Mouse (Mus musculus) small intestine, adult 2 months (tissue): ENCODE measurements around the gene Nfe2l1. TPM values are rescaled to one million over a fixed set of nuclear protein-coding genes. Genes with fewer than 3 reads are reported as not detected.
"Not testable (repeated sequence)": the region's sequence is repeated elsewhere in the genome, so short reads cannot be mapped to it uniquely, and the experiment has no call there.

ENCODE experiments used
- H3K27ac ChIP-seq: fragments of 200-500 bp; 2 replicates; pipeline ENCODE4 v1.5.1; 2012; ENCODE audit warnings: low read depth, low read length, control low read depth, inconsistent platforms; ENCODE audit not compliant: insufficient read depth
- H3K27me3 ChIP-seq: fragments of 200-500 bp; 2 replicates; pipeline ENCODE4 v1.6.1; 2012; ENCODE audit warnings: mild to moderate bottlenecking, moderate library complexity, low read length, inconsistent platforms; ENCODE audit not compliant: control insufficient read depth, insufficient read depth
- H3K36me3 ChIP-seq: fragments of 200-500 bp; 2 replicates; pipeline ENCODE4 v1.6.1; 2012; ENCODE audit warnings: mild to moderate bottlenecking, low read length, control low read depth, inconsistent platforms; ENCODE audit not compliant: control insufficient read depth, insufficient read depth
- H3K4me1 ChIP-seq: fragments of 200-500 bp; 2 replicates; pipeline ENCODE4 v1.6.1; 2012; ENCODE audit warnings: low read length, inconsistent platforms, mixed read lengths; ENCODE audit not compliant: control insufficient read depth, insufficient read depth, insufficient read length
- H3K4me3 ChIP-seq: fragments of 200-500 bp; 2 replicates; pipeline ENCODE4 v1.5.1; 2012; ENCODE audit warnings: low read depth, mild to moderate bottlenecking, control low read depth, inconsistent platforms, low read length, moderate library complexity
- CTCF ChIP-seq: fragments of 200-500 bp; IDR thresholded peaks from 2 replicates; pipeline ENCODE4 v1.5.1; 2012; ENCODE audit warnings: low read depth, mild to moderate bottlenecking, control low read depth, inconsistent platforms, low read length, moderate library complexity, mixed read lengths; ENCODE audit not compliant: insufficient replicate concordance, insufficient read length; ENCODE audit errors: extremely low read depth
- POLR2A ChIP-seq: fragments of 200-500 bp; IDR thresholded peaks from 2 replicates; pipeline ENCODE4 v1.6.1; 2012; ENCODE audit warnings: low read depth, mild to moderate bottlenecking, control low read depth, inconsistent platforms, low read length, moderate library complexity
- WGBS: fragments of 180-500 bp; shearing (Covaris S2); methylation state at CpG from one replicate; pipeline ENCODE4 v1.1.7; 2018; 5-methylcytosine and 5-hydroxymethylcytosine counted together
- polyA plus RNA-seq: library from polyadenylated mRNA; depleted of rRNA; stranded (reverse); fragments of >200 nt; gene quantifications from 2 replicates; pipeline ENCODE4 v1.2.3, GENCODE M21; 2012

Gene Nfe2l1
- polyA plus RNA-seq, 1 experiment = 87.5 TPM

- 69% methylated on average over 2 of the region's 2 CpGs for WGBS
- no peak overlapping the region for H3K27ac ChIP-seq
- no peaks in the 10 kb centered on the region for H3K27me3 ChIP-seq
- no peaks in the 10 kb centered on the region for H3K36me3 ChIP-seq
- peaks cover 1% of the 10 kb centered on the region; the same call in 1 of the 2 replicates for H3K4me1 ChIP-seq
- H3K4me3 ChIP-seq = no peak overlapping the region
- TF ChIP-seq POLR2A (no peak), CTCF (no peak)
Observed at GRCm38 (mm10) chr11:96781425-96781824, 48.3 kb downstream of the Nfe2l1 start.

DNA sequence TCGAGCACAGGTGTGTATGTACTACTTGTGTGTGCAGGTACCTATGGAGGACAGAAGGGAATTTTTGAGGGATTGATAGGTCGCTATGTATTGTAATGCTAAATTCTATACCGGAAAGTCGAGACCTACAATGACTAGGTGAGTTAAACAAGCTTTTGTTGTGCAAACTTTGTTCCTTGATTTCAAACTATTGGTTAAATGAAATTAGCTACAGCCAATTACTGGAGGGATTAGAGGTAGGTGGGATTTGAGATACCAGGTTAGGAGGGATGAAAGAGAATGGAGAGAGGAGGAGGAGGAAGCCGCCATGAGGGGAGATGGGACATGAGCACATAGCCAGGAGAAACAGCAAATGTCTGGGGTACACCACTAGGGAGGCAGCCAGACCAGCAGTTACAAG lies 49.5 kb downstream of the Nfe2l1 start:
- Histone ChIP-seq H3K27me3 (no peaks in the 10 kb centered on the region), H3K27ac (no peak overlapping the region), H3K36me3 (no peaks in the 10 kb centered on the region), H3K4me3 (no peak overlapping the region), H3K4me1 (peaks cover 4% of the 10 kb centered on the region; the same call in 1 of the 2 replicates)
- TF ChIP-seq CTCF (no peak), POLR2A (no peak)
- 85% methylated on average over 5 of the region's 5 CpGs for WGBS

- WGBS = 60% methylated on average over 10 of the region's 10 CpGs
- H3K36me3 ChIP-seq, H3K4me1 ChIP-seq, H3K27me3 ChIP-seq: not testable (repeated sequence)
- Histone ChIP-seq H3K27ac (peak overlapping the region; percentile 67; the same call in 1 of the 2 replicates), H3K4me3 (peak overlapping the region; percentile 92; the same call in 1 of the 2 replicates)
Observed at GRCm38 (mm10) chr11:96778061-96778627, 51.6 kb downstream of the Nfe2l1 start.

GRCm38 (mm10) chr11:96776968-96777962 lies 52.5 kb downstream of the Nfe2l1 start, which contains the start of gene Snx11:
Gene Snx11 (minus strand): TSS chr11:96777559.
- no peaks in the 10 kb centered on the region for H3K27me3 ChIP-seq
- WGBS = 1% methylated on average over 59 of the region's 59 CpGs
- H3K27ac ChIP-seq = peak within 1 kb of the TSS; percentile 67; the same call in 1 of the 2 replicates
- H3K36me3 ChIP-seq = peaks cover 10% of the 10 kb centered on the region
- peaks cover 4% of the 10 kb centered on the region; the same call in 1 of the 2 replicates for H3K4me1 ChIP-seq
- peak; percentile 57; the same call in 1 of the 2 replicates for TF ChIP-seq CTCF
- TF ChIP-seq POLR2A = peak; percentile 54; the same call in 1 of the 2 replicates
- H3K4me3 ChIP-seq = peak within 1 kb of the TSS; percentile 92

DNA sequence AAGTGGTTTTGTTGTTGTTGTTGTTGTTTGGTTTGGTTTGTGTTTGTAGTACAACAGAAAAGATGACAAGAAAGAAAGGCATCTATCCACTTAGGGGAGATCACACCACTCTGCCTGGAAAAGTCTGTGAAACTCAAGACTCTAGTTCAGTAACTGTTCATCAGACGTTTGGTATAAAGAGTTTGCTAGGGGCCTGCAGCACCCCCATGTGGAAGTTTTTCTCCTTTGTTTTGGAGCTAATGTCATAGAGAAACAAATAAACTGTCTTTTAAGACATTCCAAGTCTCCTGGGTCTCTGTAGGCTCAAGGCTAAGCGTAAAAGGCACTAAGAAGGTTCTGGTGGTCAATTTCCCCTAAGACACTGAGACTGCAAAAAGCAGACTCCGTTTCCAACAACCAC lies 53.7 kb downstream of the Nfe2l1 start:
- H3K27ac ChIP-seq = no peak overlapping the region
- H3K4me3 ChIP-seq = no peak overlapping the region
- WGBS = 58% methylated on average over 3 of the region's 3 CpGs
- TF ChIP-seq CTCF = no peak
- TF ChIP-seq POLR2A = no peak
- peaks cover 4% of the 10 kb centered on the region; the same call in 1 of the 2 replicates for H3K4me1 ChIP-seq
- H3K27me3 ChIP-seq = no peaks in the 10 kb centered on the region
- H3K36me3 ChIP-seq = peaks cover 21% of the 10 kb centered on the region

DNA sequence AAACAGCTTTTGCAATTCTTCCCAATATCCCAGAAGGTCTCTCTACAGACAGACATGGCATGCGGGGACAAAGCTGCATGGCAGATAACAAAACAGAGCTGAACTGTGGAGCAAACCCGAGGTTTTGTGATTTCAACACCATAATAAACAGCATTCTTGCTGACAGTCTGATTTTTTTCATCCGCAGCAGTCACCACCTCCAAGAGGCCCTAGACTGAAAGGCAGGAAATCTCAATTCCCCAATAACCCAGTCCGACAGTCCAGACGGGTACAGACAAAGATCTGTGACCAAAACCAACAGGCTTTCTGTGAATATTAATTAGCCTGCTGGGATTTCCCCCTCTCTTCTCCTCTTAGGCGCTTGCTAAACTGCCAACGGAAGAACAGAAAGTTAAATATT lies 54.1 kb downstream of the Nfe2l1 start:
- 72% methylated on average over 7 of the region's 7 CpGs for WGBS
- Histone ChIP-seq H3K27ac (no peak overlapping the region), H3K27me3 (no peaks in the 10 kb centered on the region), H3K4me3 (no peak overlapping the region), H3K4me1 (peaks cover 4% of the 10 kb centered on the region; the same call in 1 of the 2 replicates), H3K36me3 (peaks cover 25% of the 10 kb centered on the region)
- TF ChIP-seq POLR2A (no peak), CTCF (no peak)

DNA sequence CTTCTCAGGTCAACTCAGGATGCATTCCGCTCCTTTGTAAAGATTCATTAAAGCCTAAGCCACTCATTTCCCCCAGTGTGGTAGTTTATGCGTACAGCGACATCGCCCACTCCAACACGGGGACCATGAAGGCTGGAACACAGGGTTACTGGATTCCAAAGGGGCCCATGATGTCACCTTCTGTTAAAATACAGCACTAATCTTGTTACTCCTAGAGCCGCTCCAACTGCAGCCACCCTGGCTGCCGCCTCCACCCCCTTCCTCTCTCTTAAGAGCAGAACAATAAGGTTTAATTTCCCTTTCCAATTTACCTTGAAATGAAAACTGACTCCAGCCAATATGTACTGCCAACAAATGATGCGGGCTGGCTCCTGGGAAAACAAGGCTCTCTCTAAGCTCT lies 54.7 kb downstream of the Nfe2l1 start:
- no peaks in the 10 kb centered on the region for H3K27me3 ChIP-seq
- TF ChIP-seq CTCF (no peak), POLR2A (no peak)
- WGBS = 89% methylated on average over 8 of the region's 8 CpGs
- H3K4me3 ChIP-seq = no peak overlapping the region
- H3K4me1 ChIP-seq = peaks cover 4% of the 10 kb centered on the region; the same call in 1 of the 2 replicates
- peaks cover 31% of the 10 kb centered on the region for H3K36me3 ChIP-seq
- no peak overlapping the region for H3K27ac ChIP-seq
